Mouse (Mus musculus) spleen, adult 2 months (tissue): ENCODE data around the gene Fnip2.

ENCODE experiments used
- CTCF ChIP-seq: fragments of 200-500 bp; IDR thresholded peaks from 2 replicates; pipeline ENCODE4 v1.5.1; 2011; ENCODE audit warnings: mild to moderate bottlenecking, inconsistent platforms; ENCODE audit not compliant: insufficient read depth, insufficient read length, insufficient replicate concordance; ENCODE audit errors: extremely low read depth
- POLR2A ChIP-seq: fragments of 200-500 bp; IDR thresholded peaks from 2 replicates; pipeline ENCODE4 v1.6.1; 2011; ENCODE audit warnings: low read depth, low read length, inconsistent platforms

DNA sequence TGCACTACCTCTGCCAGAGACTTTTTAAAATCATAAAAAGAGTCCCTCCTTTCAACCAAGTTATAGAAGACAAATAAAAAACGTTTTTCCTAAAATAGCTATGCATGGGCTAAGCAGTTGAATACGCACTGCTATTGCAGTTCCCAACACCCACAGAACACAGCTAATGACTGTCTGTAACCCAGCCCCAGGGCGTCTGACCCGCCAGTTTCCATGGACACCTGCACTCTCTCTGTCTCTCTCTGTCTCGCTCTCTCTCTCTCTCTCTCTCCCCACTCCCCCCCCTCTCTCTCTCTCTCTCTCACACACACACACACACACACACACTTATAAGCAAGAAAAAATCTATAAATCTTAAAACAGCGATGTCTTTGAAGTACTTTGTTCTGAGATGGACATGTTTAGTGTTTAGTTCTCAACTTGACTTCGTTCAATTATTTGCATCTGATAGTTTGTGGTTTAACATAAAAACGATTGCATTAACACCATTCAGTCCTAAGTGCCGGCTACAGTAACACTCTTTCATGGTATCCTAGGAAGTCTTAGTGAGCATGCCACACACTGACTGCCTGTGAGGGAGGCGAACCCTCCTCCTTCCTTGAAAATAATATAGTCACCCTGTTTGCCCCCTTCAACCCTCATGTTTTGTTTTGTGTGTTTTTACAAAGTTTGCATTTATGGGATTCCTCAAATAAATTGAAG lies 157.5 kb downstream of the Fnip2 start:
- TF ChIP-seq POLR2A (no peak), CTCF (no peak)
